In genomic region chr17:78915772-78916171, GRCm38 (mm10) we compare ENCODE assay signal across 8 mouse cellular contexts. TPM values are rescaled to one million over a fixed set of nuclear protein-coding genes. Genes with fewer than 3 reads are reported as not detected.
DNase-seq lines count a peak whose midpoint lies in the region; ATAC-seq lines count a peak whose summit lies in the region.

No protein-coding gene starts in this region.

- peak; percentile 3; the same call in 1 of the 2 replicates for ATAC-seq in kidney, embryonic 16.5 days (ENCODE audit: low FRiP score, low TSS enrichment)
- peak; percentile 12 for ATAC-seq in hindbrain, embryonic 12.5 days (ENCODE audit: low FRiP score)
- ATAC-seq in midbrain, embryonic 16.5 days, result peak; percentile 44

- no peaks in the 10 kb centered on the region for H3K9me3 ChIP-seq in kidney, embryonic 16.5 days (ENCODE audit: low read length)
- H3K9me3 ChIP-seq in hindbrain, embryonic 12.5 days (replicated peaks), result no peaks in the 10 kb centered on the region
- H3K9me3 ChIP-seq in midbrain, embryonic 16.5 days (replicated peaks; ENCODE audit: control insufficient read depth, low read length, poor library complexity, severe bottlenecking), result no peaks in the 10 kb centered on the region

- DNase-seq in kidney, postnatal 4 days, result no peak
- DNase-seq in adipocyte (ENCODE audit: low spot score), result peak; percentile 46
- DNase-seq in frontal cortex, postnatal 10 days (ENCODE audit: low spot score in 2 of 2), result no peak
- DNase-seq in layer of hippocampus, postnatal 10 days (ENCODE audit: low spot score in 2 of 2), result no peak
- DNase-seq in kidney, postnatal 36 days, result no peak

- no peaks in the 10 kb centered on the region for H3K27me3 ChIP-seq in kidney, embryonic 16.5 days (ENCODE audit: insufficient read depth, low read length)
- H3K27me3 ChIP-seq in hindbrain, embryonic 12.5 days, result no peaks in the 10 kb centered on the region
- no peaks in the 10 kb centered on the region for H3K27me3 ChIP-seq in midbrain, embryonic 16.5 days (ENCODE audit: control insufficient read depth, insufficient read depth, low read depth, low read length)

- peak overlapping the region; percentile 91 for H3K9ac ChIP-seq in kidney, embryonic 16.5 days (replicated peaks; ENCODE audit: low read length)
- no peak overlapping the region for H3K9ac ChIP-seq in hindbrain, embryonic 12.5 days
- H3K9ac ChIP-seq in midbrain, embryonic 16.5 days (ENCODE audit: low read depth, low read length), result peak overlapping the region; percentile 85

- WGBS in kidney, embryonic 16.5 days, result 47% methylated on average over 6 of the region's 6 CpGs
- WGBS in hindbrain, embryonic 12.5 days, result 53% methylated on average over 6 of the region's 6 CpGs
- WGBS in midbrain, embryonic 16.5 days, result 52% methylated on average over 6 of the region's 6 CpGs

- H3K4me3 ChIP-seq in kidney, embryonic 16.5 days (ENCODE audit: low read length), result peak overlapping the region; percentile 91
- peak overlapping the region; percentile 66 for H3K4me3 ChIP-seq in hindbrain, embryonic 12.5 days
- peak overlapping the region; percentile 75 for H3K4me3 ChIP-seq in midbrain, embryonic 16.5 days (ENCODE audit: low read depth, low read length)

- H3K27ac ChIP-seq in kidney, embryonic 16.5 days (ENCODE audit: low read length), result peak overlapping the region; percentile 91
- peak overlapping the region; percentile 83; the same call in 1 of the 2 replicates for H3K27ac ChIP-seq in hindbrain, embryonic 12.5 days
- H3K27ac ChIP-seq in midbrain, embryonic 16.5 days (ENCODE audit: low read length), result peak overlapping the region; percentile 88

- peak overlapping the region; percentile 88 for H3K4me2 ChIP-seq in kidney, embryonic 16.5 days (replicated peaks; ENCODE audit: low read depth, low read length)
- H3K4me2 ChIP-seq in hindbrain, embryonic 12.5 days (replicated peaks), result peak overlapping the region; percentile 68
- H3K4me2 ChIP-seq in midbrain, embryonic 16.5 days (ENCODE audit: low read length), result peak overlapping the region; percentile 88

- H3K4me1 ChIP-seq in kidney, embryonic 16.5 days (ENCODE audit: insufficient read depth, low read length), result peaks cover 13% of the 10 kb centered on the region
- peaks cover 14% of the 10 kb centered on the region for H3K4me1 ChIP-seq in hindbrain, embryonic 12.5 days
- peaks cover 13% of the 10 kb centered on the region for H3K4me1 ChIP-seq in midbrain, embryonic 16.5 days (ENCODE audit: control insufficient read depth, insufficient read depth, low read length)

- H3K36me3 ChIP-seq in kidney, embryonic 16.5 days (ENCODE audit: insufficient read depth, low read length), result peaks cover 15% of the 10 kb centered on the region
- H3K36me3 ChIP-seq in hindbrain, embryonic 12.5 days, result peaks cover 17% of the 10 kb centered on the region
- H3K36me3 ChIP-seq in midbrain, embryonic 16.5 days (ENCODE audit: control insufficient read depth, insufficient read depth, low read length), result peaks cover 5% of the 10 kb centered on the region

RNA-seq across cellular contexts. Expression of gene Cebpzos, which starts 0.5 kb away (rescaled TPM):
- 96.5 and 98.1 TPM in 2 replicates for polyA plus RNA-seq in kidney, embryonic 16.5 days (2015; fragmentation: Nextera tagmentation; extraction: Ambion mirVana)
- 102 and 111 TPM in 2 replicates for polyA plus RNA-seq in hindbrain, embryonic 12.5 days (2016; fragmentation: Nextera tagmentation; extraction: Ambion mirVana)
- polyA plus RNA-seq in midbrain, embryonic 16.5 days (2015; fragmentation: Nextera tagmentation; extraction: Ambion mirVana), result 105 and 113 TPM in 2 replicates
- total RNA-seq in layer of hippocampus, postnatal 10 days (2021), result 10 to 100 TPM; 27.7 to 33.4 TPM

RNA-seq across cellular contexts. Expression of gene Sult6b1, which starts 9.0 kb away (rescaled TPM):
- 0.23 TPM in 1 of 2 replicates, not detected in the other for polyA plus RNA-seq in kidney, embryonic 16.5 days (2015; fragmentation: Nextera tagmentation; extraction: Ambion mirVana)
- 0.10 and 0.21 TPM in 2 replicates for polyA plus RNA-seq in hindbrain, embryonic 12.5 days (2016; fragmentation: Nextera tagmentation; extraction: Ambion mirVana)
- 0.16 and 0.27 TPM in 2 replicates for polyA plus RNA-seq in midbrain, embryonic 16.5 days (2015; fragmentation: Nextera tagmentation; extraction: Ambion mirVana)
- not detected for total RNA-seq in layer of hippocampus, postnatal 10 days (2021)

RNA-seq across cellular contexts. Expression of gene Cebpz, which starts 21.1 kb away (rescaled TPM):
- polyA plus RNA-seq in kidney, embryonic 16.5 days (2015; fragmentation: Nextera tagmentation; extraction: Ambion mirVana), result 46.8 and 56.7 TPM in 2 replicates
- polyA plus RNA-seq in hindbrain, embryonic 12.5 days (2016; fragmentation: Nextera tagmentation; extraction: Ambion mirVana), result 65.6 and 67.2 TPM in 2 replicates
- 38.0 and 45.8 TPM in 2 replicates for polyA plus RNA-seq in midbrain, embryonic 16.5 days (2015; fragmentation: Nextera tagmentation; extraction: Ambion mirVana)
- total RNA-seq in layer of hippocampus, postnatal 10 days (2021), result 10 to 100 TPM; 33.6 to 33.8 TPM

RNA-seq across cellular contexts. Expression of gene Ndufaf7, which starts 21.2 kb away (rescaled TPM):
- polyA plus RNA-seq in kidney, embryonic 16.5 days (2015; fragmentation: Nextera tagmentation; extraction: Ambion mirVana), result 64.4 and 66.3 TPM in 2 replicates
- 58.2 and 58.9 TPM in 2 replicates for polyA plus RNA-seq in hindbrain, embryonic 12.5 days (2016; fragmentation: Nextera tagmentation; extraction: Ambion mirVana)
- polyA plus RNA-seq in midbrain, embryonic 16.5 days (2015; fragmentation: Nextera tagmentation; extraction: Ambion mirVana), result 66.3 and 68.0 TPM in 2 replicates
- 10 to 100 TPM; 62.8 to 70.1 TPM for total RNA-seq in layer of hippocampus, postnatal 10 days (2021)

RNA-seq across cellular contexts. Expression of gene Eif2ak2, which starts 33.4 kb away (rescaled TPM):
- polyA plus RNA-seq in kidney, embryonic 16.5 days (2015; fragmentation: Nextera tagmentation; extraction: Ambion mirVana), result 8.8 and 9.6 TPM in 2 replicates
- polyA plus RNA-seq in hindbrain, embryonic 12.5 days (2016; fragmentation: Nextera tagmentation; extraction: Ambion mirVana), result 7.7 and 11.1 TPM in 2 replicates
- 2.0 and 2.4 TPM in 2 replicates for polyA plus RNA-seq in midbrain, embryonic 16.5 days (2015; fragmentation: Nextera tagmentation; extraction: Ambion mirVana)
- 10 to 100 TPM in 1 of 2 experiments, 1 to 10 TPM in 1; 6.2 to 11.1 TPM for total RNA-seq in layer of hippocampus, postnatal 10 days (2021)
